Mouse (Mus musculus) heart, embryonic 15.5 days (tissue): ENCODE results near the gene Gm10338. TPM values are rescaled to one million over a fixed set of nuclear protein-coding genes. Genes with fewer than 3 reads are reported as not detected.
"Not testable (repeated sequence)": the region's sequence is repeated elsewhere in the genome, so short reads cannot be mapped to it uniquely, and the experiment has no call there.

Experiments used
- ATAC-seq: fragments of 200-750 bp; cut with Nextera tagmentation; replicated peaks from 2 replicates; pipeline ENCODE4 v1.8.0; 2017; ENCODE audit warnings: low read depth, moderate TSS enrichment; ENCODE audit not compliant: insufficient number of reproducible peaks, insufficient read depth, low FRiP score
- H3K27ac ChIP-seq: fragments of 300-500 bp; sonication (generic); 2 replicates; pipeline ENCODE4 v1.5.1; 2015; ENCODE audit warnings: mild to moderate bottlenecking, inconsistent platforms
- H3K27me3 ChIP-seq: fragments of 300-500 bp; sonication (generic); 2 replicates; pipeline ENCODE4 v1.6.1; 2015; ENCODE audit warnings: inconsistent platforms
- H3K36me3 ChIP-seq: fragments of 300-500 bp; sonication (generic); 2 replicates; pipeline ENCODE4 v1.6.1; 2015; ENCODE audit warnings: mild to moderate bottlenecking, inconsistent platforms
- H3K4me1 ChIP-seq: fragments of 300-500 bp; sonication (generic); replicated peaks from 2 replicates; pipeline ENCODE4 v1.6.1; 2015; ENCODE audit warnings: inconsistent platforms
- H3K4me2 ChIP-seq: fragments of 300-500 bp; sonication (generic); 2 replicates; pipeline ENCODE4 v1.6.1; 2015; ENCODE audit warnings: inconsistent platforms, mild to moderate bottlenecking, moderate library complexity
- H3K4me3 ChIP-seq: fragments of 300-500 bp; sonication (generic); 2 replicates; pipeline ENCODE4 v1.5.1; 2015; ENCODE audit warnings: mild to moderate bottlenecking, inconsistent platforms
- H3K9ac ChIP-seq: fragments of 300-500 bp; sonication (generic); 2 replicates; pipeline ENCODE4 v1.6.1; 2015; ENCODE audit warnings: mild to moderate bottlenecking, inconsistent platforms
- H3K9me3 ChIP-seq: fragments of 300-500 bp; sonication (generic); replicated peaks from 2 replicates; pipeline ENCODE4 v1.6.1; 2016; ENCODE audit warnings: inconsistent platforms
- WGBS: fragments of 180-500 bp; shearing (Covaris S2); methylation state at CpG from one replicate; pipeline ENCODE4 v1.1.7; 2015; ENCODE audit warnings: mixed read lengths; 5-methylcytosine and 5-hydroxymethylcytosine counted together
- polyA plus RNA-seq: library from polyadenylated mRNA; unstranded; fragments of >200 nt; fragmentation: Nextera tagmentation; extraction: Ambion mirVana; gene quantifications from 2 replicates; pipeline ENCODE4 v1.2.1, GENCODE M21; 2015

The Gm10338 gene
- polyA plus RNA-seq: not detected in 2 replicates

DNA sequence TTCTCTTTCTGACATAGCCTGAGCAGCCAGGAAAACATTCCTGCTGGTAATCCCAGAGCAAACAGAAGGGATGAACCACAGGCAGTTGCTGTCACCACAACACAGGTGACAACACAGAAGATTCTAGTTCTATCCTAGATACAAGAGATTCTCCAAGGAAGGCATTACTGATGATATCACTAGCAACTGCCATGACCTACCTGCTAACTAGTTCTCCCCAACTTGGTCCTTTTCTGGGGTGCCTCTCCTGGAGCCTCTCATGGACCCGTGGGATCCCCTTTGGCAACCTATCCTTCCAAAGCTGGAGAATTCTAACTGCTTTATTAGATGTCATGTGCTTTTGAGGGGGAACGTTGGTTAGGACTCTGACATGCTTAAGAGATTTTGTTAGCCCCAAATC, at the start of gene Gm10338:
TSS of gene Gm10338 (minus strand) at position 101 of the 400 bp plus-strand sequence.
- not testable (repeated sequence) for ATAC-seq, H3K27ac ChIP-seq, H3K36me3 ChIP-seq, H3K9ac ChIP-seq, H3K4me3 ChIP-seq, H3K9me3 ChIP-seq, H3K4me1 ChIP-seq, H3K4me2 ChIP-seq, H3K27me3 ChIP-seq
- WGBS: no CpG with 5 or more reads among the region's 2 CpGs

DNA sequence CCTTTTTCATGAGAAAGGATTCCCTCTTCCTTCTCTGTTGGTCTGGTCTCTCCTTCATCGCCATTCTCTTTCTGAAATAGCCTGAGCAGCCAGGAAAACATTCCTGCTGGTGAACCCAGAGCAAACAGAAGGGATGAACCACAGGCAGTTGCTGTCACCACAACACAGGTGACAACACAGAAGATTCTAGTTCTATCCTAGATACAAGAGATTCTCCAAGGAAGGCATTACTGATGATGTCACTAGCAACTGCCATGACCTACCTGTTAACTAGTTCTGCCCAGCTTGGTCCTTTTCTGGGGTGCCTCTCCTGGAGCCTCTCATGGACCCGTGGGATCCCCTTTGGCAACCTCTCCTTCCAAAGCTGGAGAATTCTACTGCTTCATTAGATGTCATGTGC, 48.5 kb upstream of the Gm10338 start, which contains the start of gene Gm10128:
TSS of gene Gm10128 (minus strand) at position 101 of the 400 bp plus-strand sequence.
- H3K27ac ChIP-seq, H3K9ac ChIP-seq, H3K4me2 ChIP-seq, ATAC-seq, H3K4me3 ChIP-seq, H3K36me3 ChIP-seq, H3K4me1 ChIP-seq, H3K27me3 ChIP-seq, H3K9me3 ChIP-seq: not testable (repeated sequence)
- no CpG with 5 or more reads among the region's 2 CpGs for WGBS

DNA sequence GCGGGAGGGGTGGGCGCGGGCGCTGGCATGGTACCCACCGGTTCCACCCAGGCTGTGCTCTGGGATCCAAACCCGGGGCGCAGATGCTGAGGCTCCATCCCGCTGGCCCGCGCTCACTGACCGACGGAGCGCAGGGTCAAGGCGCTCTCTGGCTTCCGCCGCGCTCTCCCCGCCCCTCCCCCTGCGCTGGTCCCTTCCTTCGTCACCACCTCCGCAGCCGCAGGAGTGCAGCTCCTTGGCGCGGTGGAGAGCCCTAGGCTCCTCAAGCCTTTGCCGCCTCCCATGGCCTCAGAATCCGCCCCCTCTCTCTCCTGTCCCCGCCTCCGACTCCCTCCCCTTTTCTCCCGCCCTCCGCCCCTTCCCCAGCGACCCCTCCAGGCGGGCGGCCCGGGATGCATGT, 27.0 kb downstream of the Gm10338 start, which contains the start of gene Gm3558:
TSS of gene Gm3558 (minus strand) at position 185 of the 400 bp plus-strand sequence.
- H3K27ac ChIP-seq, H3K4me1 ChIP-seq, H3K9me3 ChIP-seq, ATAC-seq, H3K9ac ChIP-seq, H3K36me3 ChIP-seq, H3K27me3 ChIP-seq: not testable (repeated sequence)
- H3K4me3 ChIP-seq: peak within 1 kb of the TSS; percentile 47
- no CpG with 5 or more reads among the region's 34 CpGs for WGBS
- H3K4me2 ChIP-seq: peak within 1 kb of the TSS; percentile 79

DNA sequence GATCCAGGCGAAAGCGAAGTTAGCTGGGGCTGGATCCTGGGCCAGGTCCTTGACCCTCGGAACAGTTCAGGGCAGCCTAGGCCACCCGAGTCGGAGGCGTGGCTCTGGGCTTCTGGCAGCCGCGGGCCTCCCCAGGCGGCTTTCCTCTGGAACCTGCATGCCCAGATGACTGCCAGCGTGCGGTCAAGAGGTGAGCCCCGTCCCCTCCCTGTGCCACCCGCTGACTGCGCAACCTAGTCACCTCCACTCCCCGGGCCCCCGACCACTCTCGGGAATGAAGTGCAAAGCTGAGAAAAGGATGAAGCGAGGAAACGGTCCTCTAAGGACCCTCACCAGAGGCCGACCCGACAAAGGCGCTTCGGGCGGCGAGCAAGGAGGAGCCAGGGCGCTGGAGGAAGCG, 27.5 kb downstream of the Gm10338 start:
- WGBS: under 1% methylated on average over 22 of the region's 27 CpGs
- H3K27ac ChIP-seq, H3K4me1 ChIP-seq, H3K36me3 ChIP-seq, ATAC-seq, H3K27me3 ChIP-seq, H3K9me3 ChIP-seq, H3K9ac ChIP-seq: not testable (repeated sequence)
- Histone ChIP-seq H3K4me3 (peak overlapping the region; percentile 47), H3K4me2 (peak overlapping the region; percentile 79)

- WGBS: 6% methylated on average over 8 of the region's 9 CpGs
- not testable (repeated sequence) for ATAC-seq, H3K27me3 ChIP-seq, H3K27ac ChIP-seq, H3K4me3 ChIP-seq, H3K4me1 ChIP-seq, H3K9ac ChIP-seq, H3K4me2 ChIP-seq, H3K9me3 ChIP-seq, H3K36me3 ChIP-seq
These were observed 28.1 kb downstream of the Gm10338 start for GRCm38 (mm10) chr14:7567266-7567665.

Other genes with a start within 250 kb of the Gm10338 start
- gene Gm8374, start 230.5 kb downstream of the Gm10338 start, polyA plus RNA-seq: not detected in 2 replicates
- gene Gm3755, start 144.7 kb downstream of the Gm10338 start, polyA plus RNA-seq: not detected in 2 replicates
- 0.47 and 1.5 TPM in 2 replicates for gene Gm3752, start 111.8 kb downstream of the Gm10338 start, polyA plus RNA-seq
- 0.34 and 0.44 TPM in 2 replicates for gene Gm3558, start 27.0 kb downstream of the Gm10338 start, polyA plus RNA-seq
- not detected in 2 replicates for gene Gm10128, start 48.4 kb upstream of the Gm10338 start, polyA plus RNA-seq
- not detected in 2 replicates for gene Gm26661, start 196.0 kb upstream of the Gm10338 start, polyA plus RNA-seq
- 7.4 and 12.1 TPM in 2 replicates for gene Flnb, start 222.4 kb upstream of the Gm10338 start, polyA plus RNA-seq